Mouse (Mus musculus) MEL (cell line): ENCODE data around the gene Dhx35. TPM values are rescaled to one million over a fixed set of nuclear protein-coding genes. Genes with fewer than 3 reads are reported as not detected.

Experiments
- DNase-seq: peaks from one replicate; pipeline ENCODE4 v3.0.0; 2011; ENCODE audit warnings: low read depth, low spot score
- H3K27ac ChIP-seq: 2 replicates; pipeline ENCODE4 v1.5.1; 2012; ENCODE audit warnings: low read depth, mild to moderate bottlenecking, control low read depth, low read length, moderate library complexity; ENCODE audit not compliant: control insufficient read depth
- H3K27me3 ChIP-seq, 2 experiments: fragments of 150-350 bp in 1 of 2; sonication (generic) in 1 of 2; 2 replicates each; pipeline ENCODE4 v1.6.1; 2012; ENCODE audit warnings: low read length in 2 of 2, mild to moderate bottlenecking in 2 of 2, improper control_type of control experiment in 1 of 2, moderate library complexity in 1 of 2; ENCODE audit not compliant: insufficient read depth in 2 of 2, control insufficient read depth in 1 of 2
- H3K36me3 ChIP-seq, 2 experiments: 2 replicates each; pipeline ENCODE4 v1.6.1; 2012 to 2014; ENCODE audit warnings: low read length in 2 of 2, improper control_type of control experiment in 1 of 2, inconsistent platforms in 1 of 2, mild to moderate bottlenecking in 1 of 2; ENCODE audit not compliant: insufficient read depth in 2 of 2, control insufficient read depth in 1 of 2
- H3K4me1 ChIP-seq, 2 experiments: fragments of 150-350 bp in 1 of 2; sonication (generic) in 1 of 2; 2 replicates each; pipeline ENCODE4 v1.6.1; 2012; ENCODE audit warnings: low read length in 2 of 2, improper control_type of control experiment in 1 of 2, mild to moderate bottlenecking in 1 of 2; ENCODE audit not compliant: insufficient read depth in 2 of 2, control insufficient read depth in 1 of 2
- H3K4me3 ChIP-seq, 2 experiments: fragments of 150-350 bp in 1 of 2; sonication (generic) in 1 of 2; 2 replicates each; pipeline ENCODE4 v1.5.1; 2012; ENCODE audit warnings: low read depth in 2 of 2, low read length in 2 of 2, mild to moderate bottlenecking in 2 of 2, moderate library complexity in 2 of 2, control low read depth in 1 of 2, improper control_type of control experiment in 1 of 2; ENCODE audit not compliant: control insufficient read depth in 1 of 2, insufficient read depth in 1 of 2
- H3K79me2 ChIP-seq: 2 replicates; pipeline ENCODE4 v1.6.1; 2012; ENCODE audit warnings: mild to moderate bottlenecking, low read length, moderate library complexity; ENCODE audit not compliant: control insufficient read depth, poor library complexity, insufficient read depth
- H3K9ac ChIP-seq: 2 replicates; pipeline ENCODE4 v1.6.1; 2012; ENCODE audit warnings: low read depth, mild to moderate bottlenecking, control low read depth, low read length, moderate library complexity; ENCODE audit not compliant: control insufficient read depth, poor library complexity, severe bottlenecking
- H3K9me3 ChIP-seq: fragments of 150-350 bp; sonication (generic); replicated peaks from 2 replicates; pipeline ENCODE4 v1.6.1; 2012; ENCODE audit warnings: mild to moderate bottlenecking, low read length, improper control_type of control experiment, moderate library complexity; ENCODE audit not compliant: insufficient read depth
- CHD1 ChIP-seq: IDR thresholded peaks from 2 replicates; pipeline ENCODE4 v1.6.1; 2012; ENCODE audit warnings: low read depth, mild to moderate bottlenecking, inconsistent platforms, low read length, improper control_type of control experiment
- CHD2 ChIP-seq: IDR thresholded peaks from 2 replicates; pipeline ENCODE4 v1.6.1; 2011; ENCODE audit warnings: low read length, improper control_type of control experiment
- CTCF ChIP-seq, 3 experiments: IDR thresholded peaks in 2 of 3; conservative IDR thresholded peaks in 1 of 3; 2 replicates each; pipeline ENCODE4 v1.5.1; 2011 to 2012; ENCODE audit warnings: low read length in 3 of 3, low read depth in 2 of 3, mild to moderate bottlenecking in 2 of 3, improper control_type of control experiment in 1 of 3, inconsistent platforms in 1 of 3, mixed read lengths in 1 of 3, moderate library complexity in 1 of 3; ENCODE audit not compliant: control insufficient read depth in 1 of 3, insufficient read depth in 1 of 3, poor library complexity in 1 of 3, severe bottlenecking in 1 of 3
- E2F4 ChIP-seq: IDR thresholded peaks from 2 replicates; pipeline ENCODE4 v1.6.1; 2011; ENCODE audit warnings: low read depth, low read length, improper control_type of control experiment, borderline replicate concordance
- ELF1 ChIP-seq: IDR thresholded peaks from 2 replicates; pipeline ENCODE4 v1.6.1; 2014; ENCODE audit warnings: low read depth, mild to moderate bottlenecking, inconsistent platforms, low read length, improper control_type of control experiment, moderate library complexity
- EP300 ChIP-seq, 2 experiments: IDR thresholded peaks; 2 replicates each; pipeline ENCODE4 v1.6.1; 2011; ENCODE audit warnings: improper control_type of control experiment in 2 of 2, low read length in 2 of 2, low read depth in 1 of 2, mild to moderate bottlenecking in 1 of 2
- GABPA ChIP-seq: IDR thresholded peaks from 2 replicates; pipeline ENCODE4 v1.6.1; 2012; ENCODE audit warnings: low read depth, mild to moderate bottlenecking, inconsistent platforms, low read length, improper control_type of control experiment, moderate library complexity
- HCFC1 ChIP-seq: IDR thresholded peaks from 2 replicates; pipeline ENCODE4 v1.6.1; 2012; ENCODE audit warnings: low read depth, mild to moderate bottlenecking, inconsistent platforms, low read length, improper control_type of control experiment, moderate library complexity
- KAT2A ChIP-seq: conservative IDR thresholded peaks from 2 replicates; pipeline ENCODE4 v1.6.1; 2012; ENCODE audit warnings: low read depth, low read length, improper control_type of control experiment, inconsistent platforms
- MAFK ChIP-seq: IDR thresholded peaks from 2 replicates; pipeline ENCODE4 v1.6.1; 2011; ENCODE audit warnings: low read depth, mild to moderate bottlenecking, low read length, improper control_type of control experiment, borderline replicate concordance
- MAX ChIP-seq: IDR thresholded peaks from 2 replicates; pipeline ENCODE4 v1.6.1; 2011; ENCODE audit warnings: low read length, improper control_type of control experiment
- MEF2A ChIP-seq: IDR thresholded peaks from 2 replicates; pipeline ENCODE4 v1.6.1; 2014; ENCODE audit warnings: low read depth, mild to moderate bottlenecking, inconsistent platforms, low read length, improper control_type of control experiment; ENCODE audit not compliant: poor library complexity, insufficient replicate concordance, severe bottlenecking; ENCODE audit errors: extremely low read depth
- MYC ChIP-seq: IDR thresholded peaks from 2 replicates; pipeline ENCODE4 v1.6.1; 2011; ENCODE audit warnings: low read depth, mild to moderate bottlenecking, low read length, improper control_type of control experiment, moderate library complexity
- NELFE ChIP-seq: IDR thresholded peaks from 2 replicates; pipeline ENCODE4 v1.6.1; 2011; ENCODE audit warnings: low read depth, low read length, improper control_type of control experiment
- NRF1 ChIP-seq: IDR thresholded peaks from 2 replicates; pipeline ENCODE4 v1.6.1; 2014; ENCODE audit warnings: low read depth, mild to moderate bottlenecking, inconsistent platforms, low read length, improper control_type of control experiment, moderate library complexity; ENCODE audit not compliant: poor library complexity, insufficient read depth, severe bottlenecking
- POLR2AphosphoS2 ChIP-seq: IDR thresholded peaks from 2 replicates; pipeline ENCODE4 v1.6.1; 2011; ENCODE audit warnings: low read length, improper control_type of control experiment
- POLR2AphosphoS5 ChIP-seq: IDR thresholded peaks from 2 replicates; pipeline ENCODE4 v1.6.1; 2012; ENCODE audit warnings: low read depth, borderline replicate concordance, mild to moderate bottlenecking, inconsistent platforms, low read length, moderate library complexity, mixed read lengths
- RAD21 ChIP-seq: IDR thresholded peaks from 2 replicates; pipeline ENCODE4 v1.6.1; 2011; ENCODE audit warnings: mild to moderate bottlenecking, low read depth, low read length, improper control_type of control experiment
- RCOR1 ChIP-seq: IDR thresholded peaks from 2 replicates; pipeline ENCODE4 v1.6.1; 2012; ENCODE audit warnings: low read depth, mild to moderate bottlenecking, inconsistent platforms, low read length, improper control_type of control experiment
- SIN3A ChIP-seq: IDR thresholded peaks from 2 replicates; pipeline ENCODE4 v1.6.1; 2012; ENCODE audit warnings: low read length, improper control_type of control experiment, inconsistent platforms
- TBP ChIP-seq: IDR thresholded peaks from 2 replicates; pipeline ENCODE4 v1.8.0; 2011; ENCODE audit warnings: low read depth, low read length, improper control_type of control experiment
- USF1 ChIP-seq: IDR thresholded peaks from 2 replicates; pipeline ENCODE4 v1.6.1; 2014; ENCODE audit warnings: low read depth, mild to moderate bottlenecking, inconsistent platforms, low read length, improper control_type of control experiment, moderate library complexity
- ZC3H11A ChIP-seq: IDR thresholded peaks from 2 replicates; pipeline ENCODE4 v1.6.1; 2012; ENCODE audit warnings: low read depth, mild to moderate bottlenecking, inconsistent platforms, low read length, improper control_type of control experiment
- ZKSCAN1 ChIP-seq: IDR thresholded peaks from 2 replicates; pipeline ENCODE4 v1.6.1; 2012; ENCODE audit warnings: low read depth, mild to moderate bottlenecking, inconsistent platforms, low read length, improper control_type of control experiment, moderate library complexity
- ZMIZ1 ChIP-seq: IDR thresholded peaks from 2 replicates; pipeline ENCODE4 v1.6.1; 2012; ENCODE audit warnings: low read depth, mild to moderate bottlenecking, inconsistent platforms, low read length, improper control_type of control experiment, moderate library complexity
- polyA plus RNA-seq, 2 experiments: library from polyadenylated mRNA; stranded (reverse) in 1 of 2; unstranded in 1 of 2; fragments of >175 nt in 1 of 2; fragments of >200 nt in 1 of 2; gene quantifications; 2 replicates each; pipeline versions ENCODE4 v1.2.1 to v1.2.4; 2012; ENCODE audit warnings: low replicate concordance in 2 of 2, low read depth in 1 of 2; ENCODE audit not compliant: insufficient read length in 2 of 2, insufficient read depth in 1 of 2, missing spikeins in 1 of 2
- total RNA-seq: library from RNA; depleted of rRNA; stranded (reverse); fragments of 300-350 nt; gene quantifications from 2 replicates; pipeline ENCODE4 v1.2.3, GENCODE M21; 2012

Dhx35 gene
- total and polyA plus RNA-seq, 3 experiments: 18.5 to 23.6 TPM; not detected in 1

DNA sequence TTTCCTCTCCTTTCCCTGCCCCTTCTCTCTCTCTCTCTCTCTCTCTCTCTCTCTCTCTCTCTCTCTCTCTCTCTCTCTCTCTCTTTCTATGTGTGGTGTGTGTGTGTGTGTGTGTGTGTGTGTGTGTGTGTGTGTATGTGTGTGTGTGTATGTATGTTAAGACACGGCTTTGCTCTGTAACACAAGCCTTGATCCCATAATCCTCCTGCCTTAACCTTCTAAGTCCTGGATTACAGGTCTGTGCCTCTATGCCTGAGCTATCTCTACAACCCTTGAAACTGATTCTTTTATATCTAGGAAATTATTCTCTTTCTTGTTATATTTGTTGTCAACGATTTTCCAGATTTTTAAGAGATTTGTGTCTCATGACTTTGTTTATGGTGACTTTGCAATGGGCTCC, 34.4 kb upstream of the Dhx35 start:
- Histone ChIP-seq H3K27ac (no peak overlapping the region), H3K4me3 (no peak overlapping the region), H3K27me3 (peaks cover 0 to 7% of the 10 kb centered on the region in 2 experiments; a peak in 2 of 4 replicates), H3K79me2 (no peaks in the 10 kb centered on the region), H3K4me1 (no peaks in the 10 kb centered on the region)
- TF ChIP-seq POLR2AphosphoS2 (no peak), E2F4 (no peak), RCOR1 (no peak), MAX (no peak), NRF1 (no peak), KAT2A (no peak), MEF2A (no peak), ELF1 (no peak), CHD1 (no peak), CTCF (IDR thresholded peaks at IDR 0.05 in 2 of 3, conservative IDR thresholded peaks at IDR 0.05 in 1 of 3; ENCODE audit: control insufficient read depth in 1 of 3, insufficient read depth in 1 of 3, low read depth in 2 of 3, low read length in 3 of 3, poor library complexity in 1 of 3, severe bottlenecking in 1 of 3) (no peak), RAD21 (no peak), USF1 (no peak), MYC (no peak), TBP (no peak), ZKSCAN1 (no peak), MAFK (no peak), SIN3A (no peak), GABPA (no peak)
- TF ChIP-seq, all 39 proteins: peak for 0
- H3K36me3 ChIP-seq: no peaks in the 10 kb centered on the region
- H3K9ac ChIP-seq: no peak overlapping the region
- no peaks in the 10 kb centered on the region for H3K9me3 ChIP-seq
- DNase-seq: no peak

DNA sequence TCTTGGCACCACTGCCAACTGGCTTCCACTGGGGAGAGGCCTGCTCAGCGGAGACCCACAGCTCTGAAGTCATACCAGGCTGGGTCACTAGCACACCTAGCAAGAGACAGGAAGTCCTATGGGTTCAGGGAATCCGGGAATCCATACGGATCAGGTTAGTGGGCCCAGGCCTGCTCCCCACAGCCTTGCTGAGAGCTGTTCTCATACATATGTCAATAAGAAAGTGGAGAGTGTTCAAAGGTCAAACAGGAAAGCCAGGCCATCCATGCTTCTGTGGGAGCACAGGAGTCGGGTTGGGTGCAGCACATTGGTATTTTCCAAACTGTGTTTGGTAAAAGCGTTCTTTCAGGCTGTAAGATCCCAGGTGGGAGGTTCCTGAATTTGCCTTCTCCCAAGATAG, 32.3 kb upstream of the Dhx35 start:
- H3K4me1 ChIP-seq: 0 out of 4 replicates have a peak, but pooled peaks cover 0 to under 1% of the 10 kb centered on the region in 2 experiments
- H3K27ac ChIP-seq: no peak overlapping the region
- H3K27me3 ChIP-seq: peaks cover 0 to 8% of the 10 kb centered on the region in 2 experiments; a peak in 3 of 4 replicates
- no peaks in the 10 kb centered on the region for H3K36me3 ChIP-seq
- TF ChIP-seq CHD2: no peak
- no peak for TF ChIP-seq ZC3H11A
- TF ChIP-seq NELFE: no peak
- TF ChIP-seq MAX: no peak
- TF ChIP-seq ZMIZ1: no peak
- TF ChIP-seq EP300 (IDR thresholded peaks at IDR 0.05; ENCODE audit: low read depth in 1 of 2, low read length in 2 of 2): no peak
- no peak for TF ChIP-seq HCFC1
- TF ChIP-seq CTCF (IDR thresholded peaks at IDR 0.05 in 2 of 3, conservative IDR thresholded peaks at IDR 0.05 in 1 of 3; ENCODE audit: control insufficient read depth in 1 of 3, insufficient read depth in 1 of 3, low read depth in 2 of 3, low read length in 3 of 3, poor library complexity in 1 of 3, severe bottlenecking in 1 of 3): no peak
- no peak for TF ChIP-seq MAFK
- no peak for TF ChIP-seq POLR2AphosphoS5
- TF ChIP-seq, all 39 proteins: peak for 0
- Histone ChIP-seq H3K4me3 (no peak overlapping the region), H3K79me2 (no peaks in the 10 kb centered on the region), H3K9me3 (no peaks in the 10 kb centered on the region), H3K9ac (no peak overlapping the region)
- DNase-seq: no peak
